Mouse (Mus musculus): Measurements from ENCODE around the gene Pradc1. TPM values are rescaled to one million over a fixed set of nuclear protein-coding genes. Genes with fewer than 3 reads are reported as not detected.
A peak's percentile ranks its signal among the peaks of the same experiment; 100 is the strongest.

Gene Pradc1
- polyA plus RNA-seq (2015; fragmentation: Nextera tagmentation; extraction: Ambion mirVana) = 33.2 and 34.9 TPM in 2 replicates

GRCm38 (mm10) chr6:85451664-85452410, at the start of gene Pradc1:
Pradc1 (minus strand) TSS chr6:85451970.
- peaks cover 37% of the 10 kb centered on the region for H3K4me1 ChIP-seq (ENCODE audit: control insufficient read depth, insufficient read depth, low read depth, low read length)
- peak within 1 kb of the TSS; percentile 90 for H3K9ac ChIP-seq (ENCODE audit: low read depth, low read length)
- under 1% methylated on average over 54 of the region's 54 CpGs for WGBS
- no peaks in the 10 kb centered on the region for H3K36me3 ChIP-seq (ENCODE audit: control insufficient read depth, insufficient read depth, low read length)
- ATAC-seq = peak; percentile 93
- H3K27ac ChIP-seq (ENCODE audit: low read depth, low read length) = peak within 1 kb of the TSS; percentile 86
- H3K9me3 ChIP-seq (ENCODE audit: control insufficient read depth, low read length) = no peaks in the 10 kb centered on the region
- H3K4me3 ChIP-seq (ENCODE audit: low read length) = peak within 1 kb of the TSS; percentile 79
- H3K27me3 ChIP-seq (replicated peaks; ENCODE audit: control insufficient read depth, insufficient read depth, low read length) = no peaks in the 10 kb centered on the region
- H3K4me2 ChIP-seq (ENCODE audit: low read length) = peak within 1 kb of the TSS; percentile 88

GRCm38 (mm10) chr6:85500416-85500815, 48.6 kb upstream of the Pradc1 start:
- H3K9ac ChIP-seq (ENCODE audit: low read depth, low read length) = no peak overlapping the region
- no peaks in the 10 kb centered on the region for H3K9me3 ChIP-seq (ENCODE audit: control insufficient read depth, low read length)
- no peaks in the 10 kb centered on the region for H3K36me3 ChIP-seq (ENCODE audit: control insufficient read depth, insufficient read depth, low read length)
- H3K4me3 ChIP-seq (ENCODE audit: low read length) = no peak overlapping the region
- no peak for ATAC-seq
- WGBS = 73% methylated on average over 1 of the region's 1 CpGs
- peaks cover 11% of the 10 kb centered on the region for H3K4me1 ChIP-seq (ENCODE audit: control insufficient read depth, insufficient read depth, low read depth, low read length)
- H3K27ac ChIP-seq (ENCODE audit: low read depth, low read length) = no peak overlapping the region
- no peaks in the 10 kb centered on the region for H3K27me3 ChIP-seq (replicated peaks; ENCODE audit: control insufficient read depth, insufficient read depth, low read length)
- no peak overlapping the region for H3K4me2 ChIP-seq (ENCODE audit: low read length)

GRCm38 (mm10) chr6:85498147-85498546, 46.4 kb upstream of the Pradc1 start:
- Histone ChIP-seq H3K27ac (ENCODE audit: low read depth, low read length) (no peak overlapping the region), H3K36me3 (ENCODE audit: control insufficient read depth, insufficient read depth, low read length) (no peaks in the 10 kb centered on the region), H3K4me1 (ENCODE audit: control insufficient read depth, insufficient read depth, low read depth, low read length) (peaks cover 11% of the 10 kb centered on the region), H3K9me3 (ENCODE audit: control insufficient read depth, low read length) (no peaks in the 10 kb centered on the region), H3K4me2 (ENCODE audit: low read length) (no peak overlapping the region), H3K9ac (ENCODE audit: low read depth, low read length) (no peak overlapping the region), H3K4me3 (ENCODE audit: low read length) (no peak overlapping the region), H3K27me3 (replicated peaks; ENCODE audit: control insufficient read depth, insufficient read depth, low read length) (no peaks in the 10 kb centered on the region)
- 69% methylated on average over 9 of the region's 9 CpGs for WGBS
- ATAC-seq = no peak

DNA sequence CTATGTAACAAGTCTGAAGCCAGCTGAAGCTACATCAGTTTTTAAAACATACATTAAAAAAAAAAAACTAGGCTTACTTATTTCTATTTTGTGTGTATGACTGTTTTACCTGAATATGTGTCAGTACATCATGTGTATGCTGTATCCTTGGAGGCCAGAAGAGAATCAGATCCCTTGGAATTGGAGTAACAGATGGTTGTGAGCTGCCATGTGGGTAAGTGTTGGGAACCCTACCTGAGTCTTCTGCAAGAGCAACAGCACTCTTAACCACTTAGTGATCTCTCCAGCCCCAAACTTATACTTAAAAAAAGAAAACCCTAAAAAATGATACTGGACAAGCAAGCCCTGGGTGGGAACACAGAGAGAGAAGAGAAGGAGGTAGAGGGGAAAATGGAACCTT, 45.2 kb upstream of the Pradc1 start:
- H3K4me1 ChIP-seq (ENCODE audit: control insufficient read depth, insufficient read depth, low read depth, low read length) = peaks cover 10% of the 10 kb centered on the region
- H3K9ac ChIP-seq (ENCODE audit: low read depth, low read length) = no peak overlapping the region
- no peak overlapping the region for H3K27ac ChIP-seq (ENCODE audit: low read depth, low read length)
- H3K36me3 ChIP-seq (ENCODE audit: control insufficient read depth, insufficient read depth, low read length) = no peaks in the 10 kb centered on the region
- no peak for ATAC-seq
- no peaks in the 10 kb centered on the region for H3K27me3 ChIP-seq (replicated peaks; ENCODE audit: control insufficient read depth, insufficient read depth, low read length)
- no peak overlapping the region for H3K4me2 ChIP-seq (ENCODE audit: low read length)
- H3K9me3 ChIP-seq (ENCODE audit: control insufficient read depth, low read length) = no peaks in the 10 kb centered on the region
- no peak overlapping the region for H3K4me3 ChIP-seq (ENCODE audit: low read length)

DNA sequence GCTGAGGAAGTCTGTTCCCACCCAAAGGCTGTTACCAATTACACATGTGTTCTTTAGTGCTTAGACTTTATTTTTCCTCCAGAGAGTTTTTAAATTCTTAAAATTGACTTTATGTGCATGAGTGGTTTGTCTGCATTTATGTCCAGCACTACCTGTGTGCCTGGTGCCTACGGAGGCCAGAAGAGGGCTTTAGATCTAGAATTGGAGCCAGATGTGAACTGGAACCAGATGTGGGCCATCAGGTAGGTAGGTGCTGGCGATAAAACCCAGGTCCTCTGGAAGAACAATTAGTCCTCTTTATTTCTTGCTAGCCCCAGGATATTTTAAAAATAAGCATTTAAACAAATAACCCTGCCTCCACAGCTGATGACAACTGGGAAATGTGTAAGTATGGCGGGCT, 39.8 kb upstream of the Pradc1 start:
- no peak for ATAC-seq
- Histone ChIP-seq H3K27me3 (replicated peaks; ENCODE audit: control insufficient read depth, insufficient read depth, low read length) (peaks cover 7% of the 10 kb centered on the region), H3K4me2 (ENCODE audit: low read length) (no peak overlapping the region), H3K4me3 (ENCODE audit: low read length) (no peak overlapping the region), H3K27ac (ENCODE audit: low read depth, low read length) (no peak overlapping the region), H3K9me3 (ENCODE audit: control insufficient read depth, low read length) (no peaks in the 10 kb centered on the region), H3K4me1 (ENCODE audit: control insufficient read depth, insufficient read depth, low read depth, low read length) (no peaks in the 10 kb centered on the region), H3K36me3 (ENCODE audit: control insufficient read depth, insufficient read depth, low read length) (no peaks in the 10 kb centered on the region), H3K9ac (ENCODE audit: low read depth, low read length) (no peak overlapping the region)
- WGBS = 93% methylated on average over 3 of the region's 3 CpGs

- Histone ChIP-seq H3K4me3 (ENCODE audit: low read length) (no peak overlapping the region), H3K27me3 (replicated peaks; ENCODE audit: control insufficient read depth, insufficient read depth, low read length) (peaks cover 18% of the 10 kb centered on the region), H3K4me2 (ENCODE audit: low read length) (no peak overlapping the region), H3K9me3 (ENCODE audit: control insufficient read depth, low read length) (no peaks in the 10 kb centered on the region), H3K9ac (ENCODE audit: low read depth, low read length) (no peak overlapping the region), H3K27ac (ENCODE audit: low read depth, low read length) (no peak overlapping the region), H3K4me1 (ENCODE audit: control insufficient read depth, insufficient read depth, low read depth, low read length) (no peaks in the 10 kb centered on the region), H3K36me3 (ENCODE audit: control insufficient read depth, insufficient read depth, low read length) (no peaks in the 10 kb centered on the region)
- WGBS = 84% methylated on average over 4 of the region's 4 CpGs
- ATAC-seq = no peak
These were observed 38.5 kb upstream of the Pradc1 start for GRCm38 (mm10) chr6:85490252-85490651.

DNA sequence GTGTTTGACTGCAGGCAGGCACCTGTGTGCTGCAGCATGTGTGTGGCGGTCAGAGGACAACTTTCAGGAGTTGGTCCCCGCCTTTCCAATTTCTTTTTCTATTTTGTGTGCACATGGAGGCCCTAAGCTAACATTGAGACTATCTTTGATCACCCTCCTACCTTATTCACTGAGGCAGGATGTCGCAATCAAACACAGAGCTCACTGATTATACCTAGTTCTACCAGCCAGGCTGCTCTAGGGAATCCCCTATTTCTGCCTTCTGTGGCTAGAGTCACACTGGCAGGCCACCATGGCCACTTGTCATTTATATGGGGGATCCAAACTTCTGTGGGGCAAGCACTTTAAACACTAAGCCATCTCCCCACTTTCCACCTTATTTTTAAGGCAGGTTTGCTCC, 37.9 kb upstream of the Pradc1 start:
- Histone ChIP-seq H3K4me2 (ENCODE audit: low read length) (no peak overlapping the region), H3K9ac (ENCODE audit: low read depth, low read length) (no peak overlapping the region), H3K4me3 (ENCODE audit: low read length) (no peak overlapping the region), H3K27ac (ENCODE audit: low read depth, low read length) (no peak overlapping the region), H3K9me3 (ENCODE audit: control insufficient read depth, low read length) (no peaks in the 10 kb centered on the region), H3K36me3 (ENCODE audit: control insufficient read depth, insufficient read depth, low read length) (no peaks in the 10 kb centered on the region), H3K27me3 (replicated peaks; ENCODE audit: control insufficient read depth, insufficient read depth, low read length) (peaks cover 21% of the 10 kb centered on the region), H3K4me1 (ENCODE audit: control insufficient read depth, insufficient read depth, low read depth, low read length) (peaks cover 1% of the 10 kb centered on the region)
- WGBS = 86% methylated on average over 3 of the region's 3 CpGs
- no peak for ATAC-seq

- 36% methylated on average over 4 of the region's 4 CpGs for WGBS
- Histone ChIP-seq H3K4me2 (ENCODE audit: low read length) (no peak overlapping the region), H3K27ac (ENCODE audit: low read depth, low read length) (no peak overlapping the region), H3K36me3 (ENCODE audit: control insufficient read depth, insufficient read depth, low read length) (no peaks in the 10 kb centered on the region), H3K27me3 (replicated peaks; ENCODE audit: control insufficient read depth, insufficient read depth, low read length) (peaks cover 31% of the 10 kb centered on the region), H3K9me3 (ENCODE audit: control insufficient read depth, low read length) (no peaks in the 10 kb centered on the region), H3K9ac (ENCODE audit: low read depth, low read length) (no peak overlapping the region), H3K4me1 (ENCODE audit: control insufficient read depth, insufficient read depth, low read depth, low read length) (peaks cover 12% of the 10 kb centered on the region), H3K4me3 (ENCODE audit: low read length) (no peak overlapping the region)
- ATAC-seq = no peak
These were observed 36.7 kb upstream of the Pradc1 start for GRCm38 (mm10) chr6:85488510-85488909.

- ATAC-seq = no peak
- no peak overlapping the region for H3K4me2 ChIP-seq (ENCODE audit: low read length)
- peaks cover 12% of the 10 kb centered on the region for H3K4me1 ChIP-seq (ENCODE audit: control insufficient read depth, insufficient read depth, low read depth, low read length)
- H3K4me3 ChIP-seq (ENCODE audit: low read length) = no peak overlapping the region
- H3K27ac ChIP-seq (ENCODE audit: low read depth, low read length) = no peak overlapping the region
- 0 out of 2 replicates have a peak, but pooled peaks cover 2% of the 10 kb centered on the region for H3K36me3 ChIP-seq (ENCODE audit: control insufficient read depth, insufficient read depth, low read length)
- H3K27me3 ChIP-seq (replicated peaks; ENCODE audit: control insufficient read depth, insufficient read depth, low read length) = peaks cover 31% of the 10 kb centered on the region
- no peaks in the 10 kb centered on the region for H3K9me3 ChIP-seq (ENCODE audit: control insufficient read depth, low read length)
- no peak overlapping the region for H3K9ac ChIP-seq (ENCODE audit: low read depth, low read length)
- WGBS = 62% methylated on average over 2 of the region's 2 CpGs
These were observed 34.0 kb upstream of the Pradc1 start for GRCm38 (mm10) chr6:85485738-85486137.
